Mouse (Mus musculus): ENCODE data around the gene Tenm2.

The Tenm2 gene

DNA sequence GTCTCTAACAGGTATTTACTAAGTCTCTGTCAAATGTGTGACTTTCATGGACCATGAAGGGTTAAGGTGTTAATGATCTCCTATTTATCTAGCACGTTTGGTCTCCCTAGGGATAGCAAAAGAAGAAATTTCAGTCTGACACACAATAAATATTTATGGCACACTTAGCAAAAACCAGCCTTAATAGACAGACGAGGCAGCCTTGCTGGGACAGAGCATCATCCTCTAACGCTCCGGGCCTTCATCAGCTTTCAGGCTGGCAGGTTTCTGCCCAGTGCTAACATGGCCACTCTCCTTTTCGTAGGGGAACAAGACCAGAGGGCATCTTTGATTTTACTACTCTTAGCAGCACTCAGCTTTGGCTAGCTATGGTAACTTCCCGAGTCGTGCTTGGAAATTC lies 537.5 kb downstream of the Tenm2 start:
- DNase-seq (ENCODE audit: low read depth in 1 of 2, low spot score in 2 of 2) = no peak

DNA sequence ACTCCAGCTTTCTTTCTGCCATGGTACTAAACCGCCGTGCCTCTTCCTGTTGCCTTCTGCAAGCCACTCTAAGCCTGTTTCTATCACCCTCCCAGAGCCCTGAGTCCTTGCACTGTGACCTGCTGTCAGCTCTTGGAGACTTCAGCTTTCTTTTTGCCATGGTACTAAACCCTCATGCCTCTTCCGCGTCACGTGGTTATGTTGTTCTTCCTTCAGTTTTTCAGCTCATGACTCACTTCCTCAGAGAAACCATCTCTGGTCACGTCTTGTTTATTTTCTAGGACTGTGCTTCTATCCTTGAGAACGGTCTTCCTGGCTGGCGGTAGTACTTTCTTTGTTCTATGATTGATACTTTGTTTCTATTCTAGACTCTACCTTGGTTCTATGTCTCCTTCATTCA lies 537.9 kb downstream of the Tenm2 start:
- DNase-seq (ENCODE audit: low read depth in 1 of 2, low spot score in 2 of 2) = no peak

DNA sequence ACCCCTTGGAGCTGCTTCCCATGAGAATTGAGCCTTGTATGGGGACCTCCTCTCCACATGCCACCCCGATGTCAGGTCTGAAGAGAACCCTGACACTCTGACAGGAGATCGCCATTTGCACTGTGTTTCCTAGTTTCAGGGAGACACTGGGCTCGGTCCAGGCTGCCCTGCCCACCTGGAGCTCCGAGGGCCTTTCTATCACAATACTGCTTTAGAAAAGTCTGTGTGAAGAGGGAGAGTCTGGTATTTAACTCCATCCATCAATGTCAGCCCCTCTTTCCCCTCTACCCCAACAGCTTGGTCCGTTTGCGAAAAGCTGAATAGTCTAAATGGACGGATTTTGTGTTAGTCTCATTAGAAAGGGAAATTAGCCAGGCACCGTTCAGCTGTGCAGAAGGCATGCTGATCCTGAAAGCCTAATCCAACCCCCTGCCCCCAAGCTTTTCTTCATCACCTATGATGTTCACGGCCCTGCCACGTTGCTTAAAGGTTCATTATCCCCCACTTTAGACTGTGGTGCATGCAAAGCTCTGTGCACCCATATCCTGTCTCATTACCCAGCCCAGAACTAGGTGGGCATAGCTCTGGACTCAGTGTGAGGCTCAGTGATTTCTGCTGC lies 538.6 kb downstream of the Tenm2 start:
- no peak for DNase-seq (ENCODE audit: low read depth in 1 of 2, low spot score in 2 of 2)

DNA sequence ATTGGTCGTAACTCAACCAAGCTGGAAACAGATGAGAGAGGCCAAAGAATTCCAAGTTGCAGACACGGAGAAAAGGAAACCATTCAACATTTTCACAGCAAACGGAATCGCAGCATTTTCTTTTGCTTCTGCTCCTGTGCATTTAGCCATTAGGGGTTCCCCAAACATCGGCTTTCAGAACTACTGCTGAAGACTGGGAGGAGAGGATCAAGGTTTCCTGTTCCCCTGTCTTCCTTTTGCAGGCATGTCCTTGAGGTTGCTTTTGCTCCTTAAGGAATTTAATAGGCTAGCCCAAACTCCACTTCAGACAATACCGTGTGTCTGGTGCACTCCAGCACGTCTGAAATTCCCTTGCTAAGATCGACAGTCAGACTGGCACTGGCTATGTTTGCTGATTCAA lies 541.0 kb downstream of the Tenm2 start:
- no peak for DNase-seq (ENCODE audit: low read depth in 1 of 2, low spot score in 2 of 2)

DNA sequence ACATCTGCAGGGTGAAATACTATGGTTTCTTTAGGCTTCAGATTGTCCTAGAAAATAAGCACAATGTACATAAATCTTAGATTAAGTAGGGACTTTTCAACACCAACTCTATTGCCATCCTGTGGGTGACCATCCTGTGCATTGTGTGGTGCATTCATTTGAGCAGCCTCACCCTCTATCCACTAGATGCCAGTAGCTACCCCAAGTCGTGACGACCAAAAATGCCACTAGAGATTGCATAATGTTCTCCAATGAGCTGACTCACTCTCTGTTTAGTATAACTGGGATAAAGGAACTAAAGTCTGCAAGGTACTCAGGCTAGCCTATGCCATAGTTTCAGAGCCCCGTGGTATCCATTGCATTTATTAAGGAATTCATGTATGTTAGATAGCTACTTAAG lies 543.1 kb downstream of the Tenm2 start:
- no peak for DNase-seq (ENCODE audit: low read depth in 1 of 2, low spot score in 2 of 2)

DNA sequence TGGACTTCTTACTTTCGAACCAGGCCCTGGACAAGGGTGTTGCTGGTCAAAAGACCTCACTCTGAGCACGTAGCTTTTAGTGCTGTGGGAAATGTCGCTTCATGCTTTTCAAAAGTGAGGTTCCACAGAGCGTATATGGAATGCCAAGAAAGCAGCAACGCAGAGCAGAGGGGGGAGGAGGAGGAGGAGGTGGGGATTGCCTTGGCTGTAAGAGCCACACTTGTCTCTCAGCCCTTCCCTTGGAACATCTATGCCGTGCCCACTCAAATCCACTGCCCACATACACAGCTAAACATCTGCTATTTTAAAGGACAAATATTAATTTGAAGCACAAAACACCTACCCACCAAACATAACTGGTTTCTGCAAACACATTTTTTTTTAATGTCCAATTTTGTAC lies 544.9 kb downstream of the Tenm2 start:
- DNase-seq (ENCODE audit: low read depth in 1 of 2, low spot score in 2 of 2) = no peak

DNA sequence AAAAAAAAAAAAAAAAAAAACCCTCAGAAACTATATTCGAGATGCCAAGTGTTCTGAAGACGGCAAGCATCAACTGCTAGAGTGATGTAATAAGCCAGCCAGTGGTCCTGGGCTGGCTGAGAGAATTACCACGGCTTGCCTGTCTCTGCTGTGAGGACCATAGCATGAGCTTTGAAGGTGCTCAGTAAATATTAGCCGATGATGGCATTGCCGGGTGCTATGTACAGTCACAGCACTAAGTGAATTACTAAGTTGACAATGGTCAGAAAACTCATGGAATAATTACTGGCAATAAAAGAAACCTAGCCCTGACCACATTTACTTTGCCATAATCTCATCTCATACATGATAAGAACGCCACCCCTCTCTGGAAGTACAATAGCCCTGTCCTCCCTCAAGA lies 549.5 kb downstream of the Tenm2 start:
- no peak for DNase-seq (ENCODE audit: low read depth in 1 of 2, low spot score in 2 of 2)

DNA sequence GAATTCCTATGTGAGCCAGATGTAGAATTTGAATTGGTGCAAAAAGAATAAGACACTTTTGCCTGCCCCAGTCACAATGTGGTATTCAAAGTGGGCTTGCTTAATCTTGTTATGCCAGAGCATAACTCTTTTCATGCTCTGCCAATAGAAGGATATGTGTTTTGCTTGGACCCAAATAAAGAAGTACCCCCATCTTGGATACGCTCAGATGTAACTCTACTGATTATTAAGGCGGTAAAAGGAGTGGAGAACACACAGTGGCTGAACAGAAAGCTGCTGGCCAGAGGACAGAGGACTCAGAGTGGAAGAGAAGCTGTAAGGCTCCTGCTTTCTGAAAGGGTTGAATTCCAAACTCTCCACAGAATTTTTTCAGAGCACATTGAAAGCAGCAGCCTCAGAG lies 556.4 kb downstream of the Tenm2 start:
- DNase-seq (ENCODE audit: low read depth in 1 of 2, low spot score in 2 of 2) = no peak

DNA sequence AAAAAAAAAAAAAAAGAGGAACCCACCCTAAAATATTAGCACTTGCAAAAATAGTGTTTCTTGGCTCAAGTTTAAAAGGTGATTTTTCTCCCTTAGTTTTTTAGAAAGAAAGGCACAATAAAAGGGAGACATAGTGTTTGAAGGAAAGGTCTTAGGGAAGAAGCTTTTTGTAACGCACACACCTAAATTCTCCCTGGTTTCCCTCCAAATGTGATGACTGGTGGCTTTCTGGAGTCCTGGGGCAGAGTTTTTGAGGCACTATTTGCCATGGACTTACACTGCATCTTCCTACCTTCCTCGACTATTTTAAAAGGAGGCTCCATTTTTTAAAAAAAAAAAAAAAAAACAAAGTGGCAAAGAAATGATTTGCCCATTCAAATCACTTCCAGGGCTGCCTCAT lies 557.2 kb downstream of the Tenm2 start:
- DNase-seq (ENCODE audit: low read depth in 1 of 2, low spot score in 2 of 2) = no peak

DNA sequence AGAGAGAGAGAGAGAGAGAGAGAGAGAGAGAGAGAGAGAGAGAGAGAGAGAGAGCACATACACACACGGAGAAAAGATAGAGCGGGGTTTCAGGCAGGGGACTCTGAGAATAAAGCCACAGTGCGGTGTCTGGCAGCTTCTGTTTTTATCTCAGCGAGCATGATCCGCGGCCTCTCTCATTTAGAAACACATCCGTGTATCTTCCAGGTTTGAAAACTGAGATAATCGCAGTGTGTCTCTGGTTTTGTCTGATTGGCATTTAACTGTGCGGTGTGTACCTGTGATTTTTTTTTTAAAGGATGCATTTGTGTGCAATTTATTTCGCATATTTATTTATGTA lies 557.7 kb downstream of the Tenm2 start:
- DNase-seq (ENCODE audit: low read depth in 1 of 2, low spot score in 2 of 2) = no peak

DNA sequence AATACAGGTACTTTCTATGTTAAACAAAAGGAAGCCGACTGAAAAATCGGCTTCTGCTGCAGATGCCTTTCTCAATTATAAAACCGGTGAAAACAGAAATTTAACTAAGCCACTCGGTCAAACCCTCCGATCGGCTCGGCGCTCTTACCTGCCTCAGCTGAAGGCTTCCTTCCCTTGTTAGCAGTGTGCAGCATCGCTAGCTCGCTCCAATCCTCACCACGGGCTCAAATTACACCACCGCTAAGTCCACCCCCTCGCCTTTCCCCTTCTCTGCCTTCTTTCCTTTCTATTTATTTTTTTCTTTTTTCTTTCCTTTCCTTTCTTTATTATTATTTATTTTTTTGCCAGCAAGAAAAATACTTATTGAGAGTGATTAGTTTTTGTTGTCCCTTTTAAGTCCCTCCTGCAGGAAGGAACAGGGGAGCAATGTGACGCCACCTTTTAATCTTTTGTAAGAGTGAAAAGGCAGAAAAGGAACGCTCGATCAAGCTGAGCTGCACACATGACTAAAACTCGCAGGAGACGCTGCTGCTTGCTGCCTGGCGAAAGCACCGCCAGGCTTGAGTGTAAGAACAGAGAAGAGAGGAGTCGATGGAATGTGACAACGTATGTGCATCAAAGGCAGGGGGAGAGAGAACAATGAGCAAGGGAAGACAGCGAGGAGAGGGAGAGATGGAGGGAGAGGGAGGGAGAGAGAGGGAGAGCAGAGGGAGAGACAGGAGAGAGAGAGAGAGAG lies 558.3 kb downstream of the Tenm2 start:
- DNase-seq (ENCODE audit: low read depth in 1 of 2, low spot score in 2 of 2) = no peak

DNA sequence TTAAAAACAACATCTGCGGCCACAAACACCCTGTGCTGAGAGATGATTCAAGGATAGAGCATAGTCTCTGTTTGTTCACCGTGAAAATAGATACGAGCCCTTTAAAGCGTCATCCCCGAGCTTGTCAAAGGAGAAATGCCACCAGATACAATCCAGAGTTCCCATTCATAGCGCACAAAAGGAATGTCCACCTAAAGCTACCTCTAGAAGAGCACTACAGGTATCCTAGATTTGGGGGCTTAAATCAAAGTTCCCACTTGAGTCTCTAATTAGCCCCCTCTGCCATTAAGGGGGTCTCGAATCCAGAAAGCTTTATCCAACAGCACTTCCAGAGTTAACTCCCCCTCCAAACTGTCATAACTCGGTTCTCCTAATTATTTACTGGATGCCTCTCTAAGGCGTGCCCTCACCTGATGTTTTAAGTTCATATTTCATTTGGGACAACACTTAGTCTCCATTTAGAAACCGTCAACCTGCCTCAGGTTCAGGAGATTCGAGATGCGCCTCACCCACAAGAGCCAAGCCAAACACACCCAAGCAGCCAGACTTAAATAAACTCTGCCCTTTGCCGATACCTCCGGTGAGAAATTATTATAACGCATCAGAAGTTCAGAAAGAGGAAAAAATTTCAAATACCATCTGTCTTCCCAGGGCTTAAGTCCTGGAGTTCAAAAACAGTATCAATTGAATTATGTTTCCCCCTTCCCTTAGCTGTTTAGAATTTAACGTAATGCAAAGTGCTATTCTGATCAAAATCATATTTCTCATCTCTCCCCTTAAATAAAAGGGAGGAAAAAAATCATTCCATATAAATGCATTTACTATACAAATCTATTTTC lies 559.1 kb downstream of the Tenm2 start:
- no peak for DNase-seq (ENCODE audit: low read depth in 1 of 2, low spot score in 2 of 2)

DNA sequence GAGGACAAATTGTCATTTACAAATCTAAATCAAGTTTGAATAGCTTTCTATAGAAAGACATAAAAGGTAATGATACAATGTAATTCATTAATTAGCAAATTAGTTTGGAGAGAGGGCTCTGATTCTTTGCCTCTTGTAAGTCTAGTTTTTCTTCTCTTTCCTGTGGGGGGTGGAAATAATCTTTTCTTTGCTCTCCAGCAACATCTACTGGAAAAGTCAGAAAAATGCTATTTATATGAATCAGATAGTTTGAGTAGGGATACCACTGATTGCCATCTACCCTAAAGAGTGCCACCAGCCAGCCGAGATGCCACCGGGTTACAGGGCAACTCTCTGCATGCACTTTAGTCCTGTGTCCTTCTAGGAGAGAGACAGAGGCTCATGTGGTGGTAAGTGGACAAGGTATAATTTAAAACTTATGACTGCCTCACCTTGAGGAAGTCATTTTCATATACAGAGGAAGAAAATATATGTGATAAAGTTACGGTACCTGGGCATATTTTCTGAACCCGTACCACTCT lies 560.8 kb downstream of the Tenm2 start:
- no peak for DNase-seq (ENCODE audit: low read depth in 1 of 2, low spot score in 2 of 2)

DNA sequence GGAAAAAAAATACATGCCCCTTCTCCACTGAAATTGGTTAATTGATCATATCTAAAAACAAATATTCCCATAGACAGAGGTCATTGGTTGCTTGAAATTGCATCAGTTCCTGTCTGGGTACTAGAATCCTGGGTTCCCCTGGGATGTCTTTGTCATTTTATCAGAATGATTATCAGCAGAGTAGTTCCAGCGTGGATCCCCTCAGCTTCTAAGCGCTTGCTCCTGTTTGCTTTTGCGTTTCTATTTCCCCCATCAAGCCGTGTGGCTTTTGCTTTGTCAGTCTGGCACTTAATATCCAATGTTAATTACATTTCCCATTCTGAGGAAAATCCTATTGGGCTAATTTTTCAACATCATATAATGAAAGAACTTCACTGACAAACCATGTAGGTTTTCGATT lies 561.6 kb downstream of the Tenm2 start:
- no peak for DNase-seq (ENCODE audit: low read depth in 1 of 2, low spot score in 2 of 2)

DNA sequence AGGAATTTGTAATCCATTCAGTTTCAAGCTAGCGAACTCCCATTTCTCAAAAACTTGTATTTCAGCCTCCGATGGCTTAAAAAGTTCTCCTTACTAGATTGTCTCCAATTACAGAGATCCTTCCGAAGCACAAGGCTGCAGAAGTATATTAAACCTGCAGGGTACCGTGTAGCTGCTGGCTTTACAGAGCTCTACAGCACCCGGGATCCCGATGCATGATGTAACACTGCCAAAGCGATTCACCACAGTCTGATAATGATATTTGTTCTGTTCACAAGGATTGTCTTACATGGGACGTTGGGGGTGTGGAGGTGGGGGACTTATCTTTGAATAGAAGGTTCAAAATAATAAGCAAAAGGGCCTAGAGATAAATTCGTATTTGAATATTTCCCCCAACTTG lies 564.6 kb downstream of the Tenm2 start:
- no peak for DNase-seq (ENCODE audit: low read depth in 1 of 2, low spot score in 2 of 2)

DNA sequence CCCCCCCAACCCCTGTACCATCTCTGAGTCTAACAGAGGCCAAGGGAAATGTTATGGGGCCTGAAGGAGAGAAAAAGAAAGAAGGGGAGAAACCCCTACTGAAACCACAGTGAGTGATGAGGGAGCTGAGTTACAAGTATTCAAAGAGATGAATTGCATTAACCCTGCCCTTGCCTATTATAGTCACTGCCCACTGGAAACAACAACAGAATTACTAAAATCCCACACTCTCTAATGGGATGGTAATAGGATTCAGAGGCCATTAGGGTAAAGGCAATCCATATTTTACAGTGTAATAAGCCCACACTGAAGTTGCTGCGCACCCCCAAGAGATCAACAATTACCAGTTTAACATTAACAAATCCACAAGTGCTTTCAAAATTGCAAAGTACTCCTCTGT lies 571.7 kb downstream of the Tenm2 start:
- DNase-seq (ENCODE audit: low read depth in 1 of 2, low spot score in 2 of 2) = no peak

DNA sequence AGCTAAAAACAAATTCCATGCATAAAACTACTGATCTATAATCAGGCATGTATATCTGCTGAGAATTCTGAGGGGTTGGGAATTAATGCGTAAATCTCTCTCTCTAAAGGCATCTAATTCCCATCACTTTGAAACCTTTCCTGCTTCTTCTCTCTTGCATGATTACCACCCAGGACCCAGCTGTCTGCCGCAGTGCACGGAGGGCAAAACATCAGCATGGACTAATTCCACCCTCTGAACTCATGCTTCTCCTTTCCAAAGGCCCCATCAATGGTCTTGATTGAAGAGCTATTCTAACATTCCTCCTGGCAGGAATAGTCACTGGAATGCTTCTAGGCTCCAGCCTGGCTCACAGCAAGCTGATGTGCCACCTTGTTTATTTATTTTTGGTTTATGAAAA lies 572.2 kb downstream of the Tenm2 start:
- DNase-seq (ENCODE audit: low read depth in 1 of 2, low spot score in 2 of 2) = no peak

DNA sequence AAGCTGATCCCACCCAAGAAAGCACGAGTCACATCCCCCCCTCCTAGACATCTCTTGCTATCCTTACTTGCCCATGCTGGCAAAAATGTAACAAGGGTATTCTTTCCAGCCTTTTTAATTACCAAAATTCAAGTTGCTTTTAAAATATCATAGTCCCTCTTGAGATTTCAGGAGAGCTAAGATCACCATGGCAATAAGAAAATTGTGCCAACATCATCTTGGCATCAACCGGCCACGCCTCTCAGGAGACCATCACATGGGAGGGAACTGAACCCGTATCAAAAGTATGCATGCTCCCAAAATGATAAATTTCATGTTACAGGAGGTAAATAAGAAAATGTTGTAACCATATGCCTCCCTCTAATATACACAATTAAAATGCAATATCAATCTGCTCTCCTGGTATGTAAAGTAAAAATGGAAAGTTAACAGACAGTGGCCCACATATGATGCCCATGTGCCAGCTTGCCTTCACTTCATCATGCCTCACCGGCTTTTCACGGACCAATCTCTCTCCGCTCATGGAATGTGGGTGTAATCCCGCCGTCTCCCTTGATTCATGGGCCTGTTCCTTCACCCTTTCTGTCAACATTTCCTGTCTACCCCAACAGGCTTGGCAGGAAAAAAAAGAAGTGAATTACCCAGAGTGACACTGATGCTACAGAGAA lies 582.0 kb downstream of the Tenm2 start:
- DNase-seq (ENCODE audit: low read depth in 1 of 2, low spot score in 2 of 2) = no peak

DNA sequence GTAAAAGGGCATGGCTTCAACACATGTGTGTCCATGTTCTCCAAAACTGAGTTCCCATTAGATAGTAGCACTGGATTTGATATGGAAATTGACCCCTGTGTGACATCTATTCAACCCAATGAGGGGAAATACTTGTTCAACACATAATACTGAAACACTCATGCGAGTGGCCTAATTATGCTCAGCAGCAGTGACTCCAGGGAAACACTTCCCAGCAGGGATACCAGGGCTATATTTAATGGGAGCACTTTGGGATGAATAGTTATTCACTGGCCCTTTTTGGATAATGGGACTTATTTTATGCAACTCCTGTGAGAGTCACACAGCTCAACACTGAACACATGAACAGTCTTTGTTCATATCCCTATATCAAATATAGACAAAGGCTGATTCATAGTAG lies 588.6 kb downstream of the Tenm2 start:
- DNase-seq (ENCODE audit: low read depth in 1 of 2, low spot score in 2 of 2) = no peak

DNA sequence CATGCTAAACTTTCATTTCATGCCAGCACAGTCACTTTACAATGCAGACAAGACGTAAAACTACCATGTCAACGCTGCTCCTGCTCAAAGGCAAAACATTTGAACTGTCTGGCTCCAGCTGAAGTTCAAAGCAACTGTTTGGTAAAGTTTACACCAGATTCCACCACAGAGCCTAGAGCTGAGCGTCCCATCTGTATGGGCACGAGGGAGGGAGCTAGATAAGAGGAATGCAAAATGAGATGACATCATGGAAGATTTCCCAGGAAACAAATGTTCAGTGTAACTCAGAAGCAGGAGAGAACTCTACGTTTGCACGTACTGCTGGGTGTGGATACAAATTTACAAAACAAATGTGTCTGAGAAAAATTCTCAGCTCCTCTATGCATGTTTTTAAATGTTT lies 600.7 kb downstream of the Tenm2 start:
- no peak for DNase-seq (ENCODE audit: low read depth in 1 of 2, low spot score in 2 of 2)

DNA sequence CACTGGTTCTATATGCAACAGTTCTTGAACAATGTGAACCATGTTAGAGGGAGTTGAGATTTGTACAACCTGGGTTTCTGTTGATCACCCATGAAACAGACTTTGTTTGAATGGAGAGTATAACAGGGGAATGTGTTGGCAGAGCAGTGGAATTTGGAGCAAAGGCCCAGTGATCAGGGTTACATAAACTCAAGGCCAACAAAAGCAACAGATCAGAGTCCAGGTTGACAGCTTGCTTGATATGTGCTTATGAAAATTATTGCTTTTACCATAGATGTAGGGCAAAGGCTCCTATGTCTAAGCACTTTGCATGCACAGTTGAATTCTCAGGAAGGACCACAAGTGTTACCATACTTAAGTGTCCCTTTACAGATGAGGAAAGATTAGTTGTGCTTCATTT lies 603.6 kb downstream of the Tenm2 start:
- DNase-seq (ENCODE audit: low read depth in 1 of 2, low spot score in 2 of 2) = no peak

DNA sequence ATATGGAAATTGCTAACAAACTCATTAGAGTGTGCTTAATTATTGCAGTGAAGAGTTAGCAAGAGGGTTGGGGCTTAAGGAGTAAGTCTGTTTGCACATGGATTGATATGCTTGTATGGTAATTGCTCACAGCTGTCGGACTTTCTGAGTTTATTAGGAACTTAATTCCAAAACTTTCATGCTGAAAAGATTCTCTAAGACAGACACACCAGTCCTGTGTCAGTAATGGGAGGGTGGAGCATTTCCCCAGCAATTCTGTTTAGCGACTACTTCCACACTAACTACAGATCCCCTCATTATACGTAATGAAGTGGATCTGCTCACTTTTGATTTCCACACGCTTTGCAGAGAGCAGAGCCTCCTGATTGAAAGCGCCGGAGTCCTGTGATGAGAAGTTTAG lies 622.0 kb downstream of the Tenm2 start:
- no peak for DNase-seq (ENCODE audit: low read depth in 1 of 2, low spot score in 2 of 2)

Measured in monocyte, adult 2 months (primary cell).